Mouse (Mus musculus): Measurements from ENCODE around the gene Fmo1.

Gene Fmo1

GRCm38 (mm10) chr1:162859996-162860605 lies 6.3 kb downstream of the Fmo1 start:
- DNase-seq, result no peak

GRCm38 (mm10) chr1:162859545-162859976 lies 6.8 kb downstream of the Fmo1 start:
- DNase-seq, result no peak

- DNase-seq, result no peak
Measured at GRCm38 (mm10) chr1:162858748-162859130, 7.7 kb downstream of the Fmo1 start.

- no peak for DNase-seq
Measured at GRCm38 (mm10) chr1:162857766-162858747, 8.4 kb downstream of the Fmo1 start.

- no peak for DNase-seq
Measured at GRCm38 (mm10) chr1:162853812-162854482, 12.5 kb downstream of the Fmo1 start.

- DNase-seq, result no peak
Measured at GRCm38 (mm10) chr1:162847554-162847953, 18.9 kb downstream of the Fmo1 start.

- DNase-seq, result no peak
Measured at GRCm38 (mm10) chr1:162840211-162840610, 26.2 kb downstream of the Fmo1 start.

GRCm38 (mm10) chr1:162838976-162839375 lies 27.4 kb downstream of the Fmo1 start:
- no peak for DNase-seq

- no peak for DNase-seq
Measured at GRCm38 (mm10) chr1:162834342-162834741, 32.1 kb downstream of the Fmo1 start.

GRCm38 (mm10) chr1:162832574-162832953 lies 33.8 kb downstream of the Fmo1 start:
- DNase-seq, result no peak

GRCm38 (mm10) chr1:162831838-162832573 lies 34.4 kb downstream of the Fmo1 start:
- no peak for DNase-seq

- no peak for DNase-seq
Measured at GRCm38 (mm10) chr1:162819280-162819679, 47.1 kb downstream of the Fmo1 start.

- DNase-seq, result no peak
Measured at GRCm38 (mm10) chr1:162815381-162816127, 50.9 kb downstream of the Fmo1 start.

GRCm38 (mm10) chr1:162814932-162815331 lies 51.5 kb downstream of the Fmo1 start:
- DNase-seq, result no peak

GRCm38 (mm10) chr1:162813836-162814156 lies 52.6 kb downstream of the Fmo1 start, which contains the start of gene Fmo4:
Gene Fmo4 (minus strand): TSS chr1:162813972.
- DNase-seq, result no peak

GRCm38 (mm10) chr1:162813143-162813835 lies 53.1 kb downstream of the Fmo1 start:
- no peak for DNase-seq

- no peak for DNase-seq
Measured at GRCm38 (mm10) chr1:162808541-162808940, 57.9 kb downstream of the Fmo1 start.

GRCm38 (mm10) chr1:162807441-162807840 lies 59.0 kb downstream of the Fmo1 start:
- DNase-seq, result no peak

- no peak for DNase-seq
Measured at GRCm38 (mm10) chr1:162805011-162805410, 61.4 kb downstream of the Fmo1 start.

GRCm38 (mm10) chr1:162796441-162796840 lies 70.0 kb downstream of the Fmo1 start:
- no peak for DNase-seq

GRCm38 (mm10) chr1:162792306-162793044 lies 73.9 kb downstream of the Fmo1 start:
- DNase-seq, result no peak

Measured in thymus, postnatal 25 days (tissue).